Mouse (Mus musculus): ENCODE measurements around the gene Nudt9.

GRCm38 (mm10) chr5:104055816-104056215 is 9.7 kb downstream of the Nudt9 start:
- no peak for TF ChIP-seq CTCF (IDR thresholded peaks at IDR 0.05; ENCODE audit: borderline replicate concordance, insufficient read depth, low read length)
- TF ChIP-seq POLR2A (IDR thresholded peaks at IDR 0.05; ENCODE audit: low read depth, low read length) = no peak
